ENCODE assay signal across 10 mouse cellular contexts in genomic region chr2:167781496-167781895, GRCm38 (mm10).
A peak's percentile ranks its signal among the peaks of the same experiment; 100 is the strongest.
DNase-seq lines count a peak whose midpoint lies in the region; ATAC-seq lines count a peak whose summit lies in the region.
"Had no signal": no experiment of that assay in that cellular context is flagged by ENCODE, and none has a peak within 500 bp of the region (broad histone marks: within the 10 kb centered on the region; RNA-seq: fewer than 3 reads in every experiment).

No protein-coding gene starts in this region.

- no peak for ATAC-seq in heart, embryonic 13.5 days (ENCODE audit: extremely low read depth, insufficient number of reproducible peaks, low FRiP score, low TSS enrichment)

- H3K27ac ChIP-seq in heart, embryonic 13.5 days (replicated peaks) = peak overlapping the region; percentile 74
- H3K27ac ChIP-seq: liver, embryonic 14.5 days had no signal

- peak; percentile 75 for DNase-seq in adrenal gland, adult 2 months
- no peak for DNase-seq in adrenal gland, postnatal 4 days (ENCODE audit: low spot score in 2 of 2)
- DNase-seq in adrenal gland, adult 8-10 months = peak; percentile 61
- DNase-seq in kidney, postnatal 4 days = peak; percentile 75 to 83
- no peak for DNase-seq in embryo, embryonic 10.5 days (ENCODE audit: low spot score)
- no peak for DNase-seq in spleen, postnatal 10 days (ENCODE audit: low spot score in 2 of 2)
- no peak for DNase-seq in layer of hippocampus, postnatal 25 days (ENCODE audit: extremely low spot score in 1 of 2, low spot score in 1 of 2)
- DNase-seq: embryo, embryonic 11 days had no signal

- no peaks in the 10 kb centered on the region for H3K27me3 ChIP-seq in heart, embryonic 13.5 days (replicated peaks)

- H3K36me3 ChIP-seq in heart, embryonic 13.5 days = no peaks in the 10 kb centered on the region

- no peak overlapping the region for H3K4me2 ChIP-seq in heart, embryonic 13.5 days

- H3K9ac ChIP-seq in heart, embryonic 13.5 days = peak overlapping the region; percentile 21; the same call in 1 of the 2 replicates
- H3K9ac ChIP-seq: liver, embryonic 14.5 days had no signal

- WGBS in heart, embryonic 13.5 days = 45% methylated on average over 13 of the region's 13 CpGs

- no peaks in the 10 kb centered on the region for H3K9me3 ChIP-seq in heart, embryonic 13.5 days

- peaks cover 61% of the 10 kb centered on the region for H3K4me1 ChIP-seq in heart, embryonic 13.5 days

- no peak overlapping the region for H3K4me3 ChIP-seq in heart, embryonic 13.5 days

Comparison
In these comparisons a context has a peak if more than half of its experiments do, and no peak if none do; other contexts are left out.
1. DNase-seq: peak in adrenal gland, adult 2 months (single experiment), adrenal gland, adult 8-10 months (single experiment) and kidney, postnatal 4 days (2 of 2); none in adrenal gland, postnatal 4 days (0 of 2), embryo, embryonic 10.5 days (single experiment), spleen, postnatal 10 days (0 of 2) and layer of hippocampus, postnatal 25 days (0 of 2).